Mouse (Mus musculus) G1E (cell line): Measurements from ENCODE around the gene Myo3b.

ENCODE experiments used
- CTCF ChIP-seq: IDR thresholded peaks from 2 replicates; pipeline ENCODE4 v1.5.1; 2012; ENCODE audit warnings: low read depth, low read length, inconsistent platforms, mixed read lengths
- GATA2 ChIP-seq: IDR thresholded peaks from 2 replicates; pipeline ENCODE4 v1.6.1; 2012; ENCODE audit warnings: low read depth, low read length, inconsistent platforms, borderline replicate concordance
- TAL1 ChIP-seq: conservative IDR thresholded peaks from 2 replicates; pipeline ENCODE4 v1.6.1; 2012; ENCODE audit warnings: low read depth, low read length, inconsistent platforms, mixed read lengths

DNA sequence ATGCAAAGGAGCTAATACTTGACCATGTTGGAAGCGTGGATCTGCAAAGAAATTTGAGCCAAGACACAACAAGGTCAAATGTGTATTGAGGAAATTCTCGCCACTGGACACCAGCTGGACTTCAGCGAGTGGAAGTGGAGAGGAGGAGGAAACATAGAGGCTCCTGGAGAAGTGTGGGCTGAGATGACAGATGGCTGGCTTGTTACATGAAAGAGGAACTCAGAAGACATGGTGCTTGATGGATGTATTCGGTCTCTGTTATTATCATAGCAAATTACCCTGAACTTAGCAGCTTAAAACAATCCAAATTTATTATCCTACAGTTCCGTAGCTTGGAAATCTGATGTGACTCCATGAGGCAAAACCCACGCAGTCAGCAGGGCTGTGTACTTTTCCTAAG, 148.1 kb downstream of the Myo3b start:
- TF ChIP-seq CTCF = no peak
- no peak for TF ChIP-seq GATA2
- TF ChIP-seq TAL1 = no peak
